Mouse (Mus musculus): ENCODE measurements around the gene Dock9. TPM values are rescaled to one million over a fixed set of nuclear protein-coding genes. Genes with fewer than 3 reads are reported as not detected.
A peak's percentile ranks its signal among the peaks of the same experiment; 100 is the strongest.

The Dock9 gene
- polyA plus RNA-seq, 1 experiment, result 36.0 TPM

DNA sequence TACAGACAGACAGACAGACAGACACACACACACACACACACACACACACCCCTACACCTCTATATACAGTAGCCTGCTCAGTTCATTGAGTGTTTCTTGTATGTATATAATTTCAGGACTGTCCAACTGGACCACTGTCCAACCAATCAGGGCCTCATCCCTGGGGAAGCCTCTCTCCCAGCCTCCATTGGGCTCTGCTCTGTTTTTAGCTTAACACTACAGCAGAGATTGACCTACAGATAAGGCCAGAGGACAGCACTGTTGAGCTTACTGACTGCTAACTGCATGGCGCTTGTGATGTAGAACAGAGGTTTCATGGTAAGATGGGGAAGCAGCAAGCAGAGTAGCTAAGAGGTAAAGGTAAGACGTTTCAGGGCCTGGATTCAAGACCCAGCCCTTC, 5.7 kb downstream of the Dock9 start:
- DNase-seq (ENCODE audit: low read depth), result no peak

DNA sequence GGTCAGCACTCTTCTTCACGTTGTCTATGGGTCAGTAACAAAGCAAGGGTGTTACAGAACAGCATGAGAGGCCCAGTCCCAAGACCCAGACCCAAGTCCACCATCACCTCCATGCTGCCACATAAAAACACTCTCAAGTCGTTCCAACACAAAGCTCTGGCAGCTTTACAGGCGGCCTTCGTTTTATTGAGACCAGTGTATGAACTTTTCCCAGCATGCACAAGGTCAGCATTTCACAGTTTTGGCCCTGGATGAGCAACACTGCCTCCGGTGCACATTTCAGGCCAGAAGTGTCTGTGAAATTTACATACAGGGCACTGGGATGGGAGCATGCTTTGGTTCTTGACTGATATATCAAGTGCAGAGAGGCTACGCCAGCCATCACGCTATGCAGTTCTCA, 6.5 kb downstream of the Dock9 start:
- no peak for DNase-seq (ENCODE audit: low read depth)

DNA sequence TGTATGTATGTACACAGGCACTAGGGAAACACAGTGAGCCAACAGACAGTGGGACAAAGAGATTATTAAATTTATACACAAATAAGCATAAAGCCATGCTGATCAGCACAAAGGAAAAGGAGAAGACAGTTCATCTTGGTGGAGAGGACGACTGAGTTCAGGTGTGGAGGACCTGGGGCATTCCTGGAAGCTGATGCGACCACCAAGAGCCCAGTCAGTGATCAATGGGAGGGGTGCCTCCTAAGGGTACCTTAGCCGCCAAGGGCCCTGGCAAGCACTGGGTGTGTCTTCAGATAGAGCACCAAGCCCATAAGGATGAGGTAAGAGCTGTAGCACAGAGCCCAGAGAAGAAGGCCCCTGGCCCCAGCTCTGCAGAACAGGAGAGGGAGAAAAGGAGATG, 8.4 kb downstream of the Dock9 start:
- DNase-seq (ENCODE audit: low read depth), result no peak

DNA sequence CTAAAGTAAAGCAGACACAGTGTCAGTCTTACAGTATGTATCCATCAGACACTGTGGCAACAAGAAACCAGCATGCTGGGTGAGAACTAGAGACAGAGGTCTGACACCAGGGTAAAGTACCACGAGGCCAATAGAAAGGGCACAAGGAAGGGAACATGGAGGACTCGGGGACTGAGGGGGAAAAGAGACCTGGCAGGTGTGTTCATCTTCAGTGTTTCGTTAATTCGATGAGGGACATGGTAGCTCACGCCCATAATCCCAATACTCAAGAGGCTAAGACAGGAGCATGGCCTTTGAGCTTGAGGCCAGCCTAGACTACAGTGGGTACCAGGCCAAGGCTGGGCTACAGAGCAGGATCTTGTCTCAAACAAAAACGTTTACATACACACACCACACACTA, 9.2 kb downstream of the Dock9 start:
- DNase-seq (ENCODE audit: low read depth), result no peak

DNA sequence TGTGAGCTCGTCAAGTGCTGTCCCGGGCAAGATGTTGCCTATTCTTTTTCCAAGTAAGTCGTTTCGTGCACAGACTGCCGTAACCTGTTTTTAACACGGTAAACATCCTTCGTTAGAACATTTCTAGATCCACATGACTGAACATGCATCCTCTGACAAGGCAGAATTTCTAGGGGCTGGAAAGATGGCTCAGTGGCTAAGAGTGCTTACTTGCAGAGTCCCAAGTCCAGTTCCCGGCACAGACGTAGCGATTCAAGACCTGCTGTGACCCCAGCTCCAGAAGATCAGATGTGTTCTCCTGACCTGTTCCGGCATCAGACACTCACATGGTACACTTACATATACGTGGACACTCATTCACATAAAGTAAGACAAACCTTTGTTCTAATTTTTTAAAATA, 10.2 kb downstream of the Dock9 start:
- DNase-seq (ENCODE audit: low read depth), result no peak

DNA sequence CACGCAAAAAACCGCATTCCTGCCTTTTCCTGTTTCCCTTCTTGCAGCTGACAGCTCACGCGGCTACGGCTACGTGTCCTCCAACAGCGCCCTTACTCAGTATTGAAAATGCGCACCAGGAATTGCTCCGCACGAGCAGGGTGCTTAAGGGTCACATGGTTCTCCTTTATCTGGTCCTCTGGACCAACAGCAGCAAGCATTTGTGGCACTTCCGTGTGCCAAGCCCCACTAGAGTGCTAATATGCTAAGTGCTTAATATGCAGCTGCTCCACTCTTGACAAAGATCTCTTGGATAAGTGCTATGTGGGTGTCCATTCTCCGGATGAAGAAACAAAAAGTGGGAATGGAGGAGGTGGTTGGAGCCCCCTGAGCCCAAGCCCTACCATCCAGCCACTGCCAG, 10.7 kb downstream of the Dock9 start:
- no peak for DNase-seq (ENCODE audit: low read depth)

DNA sequence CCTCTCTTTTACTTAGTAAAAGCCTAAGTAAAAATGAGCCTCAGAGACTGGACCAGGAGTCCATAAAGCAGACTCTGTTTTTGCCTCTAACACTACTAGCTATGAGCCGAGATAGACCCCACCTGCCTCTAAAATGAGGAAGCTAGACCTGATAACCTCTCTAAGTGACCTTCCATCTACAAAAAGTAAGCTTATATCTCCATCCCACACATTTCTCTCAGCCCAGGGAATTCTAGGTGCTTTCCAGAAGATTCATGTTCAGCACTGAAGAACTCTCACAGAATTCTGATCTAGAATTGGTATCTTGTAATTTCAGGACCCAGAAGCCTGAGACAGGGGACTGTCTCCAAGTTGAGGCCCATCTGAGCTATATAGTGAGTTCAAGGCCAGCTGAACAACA, 12.2 kb downstream of the Dock9 start:
- no peak for DNase-seq (ENCODE audit: low read depth)

DNA sequence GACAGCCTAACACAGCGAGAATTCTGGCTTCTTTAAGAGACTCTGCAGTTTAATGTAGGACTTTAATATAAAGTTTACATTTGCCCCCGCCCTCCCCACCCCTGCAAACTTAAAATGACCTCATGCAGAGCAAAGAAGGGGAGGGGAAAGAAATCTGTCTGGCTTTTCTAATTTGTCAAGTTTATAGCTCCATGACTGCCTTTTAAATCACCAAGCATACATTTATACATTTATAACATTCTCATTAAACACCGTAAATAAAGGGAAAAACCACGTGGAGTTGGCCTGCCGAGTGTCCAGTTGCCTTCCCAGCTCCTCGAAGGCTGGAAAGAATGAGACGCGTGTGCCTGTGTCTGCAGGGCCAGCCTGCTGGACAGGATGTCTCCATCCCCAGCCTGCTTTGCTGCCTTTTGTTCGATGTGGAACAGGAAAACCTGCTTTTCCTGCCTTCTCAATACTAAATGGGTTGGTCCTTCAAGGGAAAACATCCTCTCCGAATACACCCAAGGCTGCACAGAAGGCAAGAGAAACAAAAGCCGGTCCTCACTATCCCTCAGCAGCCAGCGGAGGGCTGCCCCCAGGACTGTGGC, 16.6 kb downstream of the Dock9 start:
- DNase-seq (ENCODE audit: low read depth), result no peak

DNA sequence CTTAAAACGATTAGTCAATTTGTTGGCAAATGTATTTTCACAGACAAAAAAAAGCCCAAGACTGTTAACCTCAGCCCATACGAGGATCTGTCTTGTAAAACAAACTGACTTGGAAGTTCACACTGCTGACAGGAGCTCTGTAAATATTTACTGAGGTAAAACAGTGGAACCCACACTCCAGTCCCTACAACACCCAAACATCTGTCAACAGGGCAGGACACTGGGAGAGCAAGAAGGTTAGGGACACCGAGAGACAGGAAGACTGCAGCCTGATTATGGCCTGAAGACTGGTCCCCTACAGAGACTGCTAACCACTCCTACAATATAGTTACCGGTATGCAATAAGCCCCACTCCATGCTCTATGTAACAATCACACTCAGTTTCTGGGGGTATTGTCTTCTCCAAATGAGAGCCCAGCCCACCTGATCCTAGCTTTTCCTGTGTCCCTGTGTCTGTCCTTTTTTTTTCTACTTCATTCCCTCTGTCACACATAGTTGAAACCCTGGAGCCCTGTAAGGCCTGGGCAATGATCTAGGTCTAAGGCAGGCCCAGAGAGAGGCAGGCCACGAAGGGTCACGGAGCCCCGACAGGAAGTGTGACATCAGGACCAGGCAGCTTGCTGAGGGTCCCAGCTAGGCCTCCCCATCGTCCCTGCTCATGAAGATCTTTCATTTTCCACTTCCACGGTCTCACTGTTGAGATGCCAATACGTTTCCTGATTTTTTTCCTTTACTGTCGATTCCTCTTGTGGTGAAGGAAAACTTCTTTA, 17.3 kb downstream of the Dock9 start:
- no peak for DNase-seq (ENCODE audit: low read depth)

DNA sequence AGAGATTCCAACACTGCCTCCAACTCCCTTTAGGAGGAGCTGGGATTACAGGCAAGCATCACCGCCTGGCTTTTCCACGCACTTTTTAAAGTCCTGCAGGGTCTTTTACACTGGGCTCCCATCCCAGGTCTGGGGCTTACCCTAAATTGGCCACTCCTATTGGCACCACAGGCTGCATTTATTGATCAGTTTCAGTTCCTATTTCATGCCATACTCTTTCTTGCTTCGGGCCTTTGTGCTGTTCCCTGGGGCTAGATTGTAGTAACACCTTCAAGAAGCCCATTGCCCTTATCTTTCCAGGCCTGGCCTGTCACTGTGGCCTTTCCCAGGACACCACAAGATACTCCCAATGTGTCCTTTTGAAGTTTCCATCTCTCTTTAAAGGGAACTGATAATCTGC, 18.0 kb downstream of the Dock9 start:
- DNase-seq (ENCODE audit: low read depth), result no peak

DNA sequence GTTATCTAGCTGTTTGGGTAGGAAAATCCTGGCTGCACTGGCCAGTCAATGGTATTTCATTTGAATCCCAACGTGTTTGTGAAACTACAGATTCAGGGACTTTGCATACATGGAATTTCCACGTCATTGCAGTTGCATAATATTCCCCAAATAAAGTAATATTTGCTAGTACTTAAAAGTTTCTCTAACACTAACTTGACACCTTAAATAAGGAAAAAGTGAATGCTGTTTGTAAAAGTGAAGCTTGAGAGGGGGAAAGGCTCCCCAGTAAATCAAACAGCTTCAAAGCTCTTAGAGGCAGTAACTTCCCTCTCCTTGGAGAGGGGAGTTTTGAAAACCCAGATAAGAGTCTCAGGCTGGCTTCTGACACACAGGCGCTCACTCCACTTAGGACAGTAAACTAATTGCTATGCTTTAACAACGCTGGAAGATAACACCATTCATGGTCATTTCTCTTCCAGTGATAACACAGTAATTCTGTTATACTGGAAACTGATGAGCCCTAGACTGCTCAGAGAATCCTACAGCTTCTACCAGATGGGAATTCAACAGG, 20.3 kb downstream of the Dock9 start:
- no peak for DNase-seq (ENCODE audit: low read depth)

DNA sequence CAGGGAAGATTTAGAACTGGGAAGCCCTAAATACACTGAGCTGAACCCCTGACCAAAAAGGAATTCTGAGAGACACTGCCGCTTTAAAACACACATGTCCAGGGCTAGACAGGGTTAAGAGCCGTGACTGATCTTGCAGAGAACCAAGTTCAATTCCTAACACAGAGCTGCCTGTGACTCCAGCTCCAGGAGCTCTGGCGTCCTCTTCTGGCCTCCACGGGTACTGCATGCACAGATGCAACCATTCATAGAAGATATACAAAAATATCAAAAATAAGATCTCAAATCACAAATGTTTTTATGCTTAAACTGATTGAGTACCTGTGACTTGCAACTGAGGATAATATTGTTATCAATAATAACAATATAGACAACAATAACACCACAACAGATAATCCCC, 20.9 kb downstream of the Dock9 start:
- DNase-seq (ENCODE audit: low read depth), result no peak

DNA sequence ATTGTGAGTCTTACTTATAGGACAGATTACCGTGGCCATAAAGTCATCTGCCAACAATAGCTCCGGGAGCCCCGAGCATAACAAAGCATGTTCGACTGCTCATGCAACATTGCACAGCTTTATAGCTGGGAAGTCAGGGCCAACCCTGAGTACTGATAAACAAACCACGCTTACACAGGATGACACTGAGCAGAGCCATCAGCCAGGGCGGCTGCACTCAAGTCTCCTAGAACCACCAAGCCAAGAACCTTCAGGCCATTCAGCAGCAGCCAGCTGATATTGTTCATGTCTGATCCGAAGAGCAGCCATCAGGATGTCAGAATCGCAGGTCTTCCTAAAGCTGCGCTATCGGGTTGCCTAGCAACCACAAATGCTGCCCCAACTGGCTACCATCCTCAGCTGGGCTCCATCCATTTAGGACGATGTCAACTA, 35.6 kb downstream of the Dock9 start:
- peak; percentile 75 for DNase-seq (ENCODE audit: low read depth)

DNA sequence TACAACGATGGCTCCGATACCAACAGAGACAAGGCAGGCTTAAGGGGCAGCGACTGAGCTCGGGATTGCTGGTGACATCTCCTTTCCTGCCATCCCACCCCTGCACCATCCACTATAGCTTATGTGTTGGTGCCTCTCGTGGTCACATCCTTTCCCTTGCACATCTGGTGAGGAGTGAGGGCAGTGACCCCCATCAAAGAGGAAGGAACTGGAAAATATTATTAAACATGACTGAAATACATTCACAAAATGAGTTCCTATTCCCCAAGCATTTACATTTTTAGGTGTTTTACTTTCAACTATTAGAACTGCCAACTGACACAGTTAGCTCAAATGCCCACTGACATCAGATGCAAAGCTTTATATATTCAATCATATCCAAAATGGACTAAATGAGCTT, 37.2 kb downstream of the Dock9 start:
- DNase-seq (ENCODE audit: low read depth), result no peak

DNA sequence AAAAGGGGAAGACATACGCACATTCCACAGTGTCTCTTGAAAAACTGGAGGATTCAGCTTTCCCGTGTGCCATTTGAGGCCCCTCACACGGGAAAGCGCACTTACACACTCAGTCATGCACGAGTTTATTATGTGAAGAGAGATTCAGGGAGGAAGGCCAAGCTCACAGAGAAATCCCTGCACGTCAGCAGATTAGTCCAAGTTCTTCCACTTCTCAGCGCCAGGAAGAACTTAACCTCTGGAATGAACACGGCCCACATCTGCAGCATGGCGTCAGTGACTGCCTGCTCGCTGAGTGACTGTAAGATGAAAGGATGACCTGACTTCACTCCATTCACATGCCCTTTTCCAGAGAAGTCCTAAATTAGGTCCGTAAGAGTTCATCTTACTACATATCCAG, 43.5 kb downstream of the Dock9 start:
- DNase-seq (ENCODE audit: low read depth), result no peak

DNA sequence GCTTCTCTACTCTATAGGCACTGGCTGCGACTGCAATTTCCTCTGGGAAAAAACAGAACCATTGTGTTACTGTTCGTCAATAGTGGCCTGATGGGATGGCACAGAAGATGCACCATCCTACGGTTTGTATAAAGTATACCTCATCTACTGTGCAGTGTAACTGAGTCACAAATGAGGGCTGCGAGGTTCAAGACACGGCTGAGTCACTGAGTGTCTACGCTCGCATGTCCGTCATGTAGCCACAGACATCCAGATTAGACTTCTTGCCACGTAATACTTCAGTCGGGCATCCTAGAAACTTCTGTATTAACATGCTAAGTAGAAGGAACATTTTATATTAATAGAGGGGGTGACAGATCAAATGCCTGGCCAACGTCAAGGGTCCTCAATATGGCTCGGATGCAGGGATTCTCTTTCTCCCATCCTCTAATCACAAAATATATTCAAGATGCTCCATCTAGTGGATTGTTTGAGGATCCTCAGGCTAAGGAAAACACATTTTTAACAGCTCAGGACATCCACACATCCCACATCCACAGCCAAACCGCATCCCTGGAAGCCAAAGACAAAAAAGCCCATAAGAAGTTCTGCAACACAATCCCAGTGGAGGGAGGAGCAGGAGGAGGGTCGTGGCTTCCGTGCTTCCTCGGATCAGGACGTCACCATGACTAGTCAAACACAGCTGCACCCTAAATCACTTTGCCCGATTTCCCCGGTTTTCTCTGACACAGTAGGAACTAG, 44.8 kb downstream of the Dock9 start:
- DNase-seq (ENCODE audit: low read depth), result no peak

DNA sequence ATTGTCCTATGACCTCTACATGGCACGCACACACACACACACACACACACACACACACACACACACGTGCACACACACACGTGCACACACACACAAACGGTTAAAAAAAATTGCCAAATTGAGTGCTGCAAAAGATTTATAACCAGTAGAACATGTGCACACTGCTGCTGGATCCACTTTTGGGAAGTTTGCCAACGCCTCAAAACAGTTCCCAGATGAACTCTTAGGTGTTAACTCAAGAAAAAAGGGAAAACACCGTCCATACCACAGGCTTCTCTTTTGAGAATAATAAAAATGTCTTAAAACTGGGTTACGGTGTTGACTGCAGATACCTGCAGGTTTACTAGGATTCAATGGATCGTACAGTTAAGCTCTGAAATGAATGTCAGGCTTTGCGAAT, 48.0 kb downstream of the Dock9 start:
- DNase-seq (ENCODE audit: low read depth), result no peak

DNA sequence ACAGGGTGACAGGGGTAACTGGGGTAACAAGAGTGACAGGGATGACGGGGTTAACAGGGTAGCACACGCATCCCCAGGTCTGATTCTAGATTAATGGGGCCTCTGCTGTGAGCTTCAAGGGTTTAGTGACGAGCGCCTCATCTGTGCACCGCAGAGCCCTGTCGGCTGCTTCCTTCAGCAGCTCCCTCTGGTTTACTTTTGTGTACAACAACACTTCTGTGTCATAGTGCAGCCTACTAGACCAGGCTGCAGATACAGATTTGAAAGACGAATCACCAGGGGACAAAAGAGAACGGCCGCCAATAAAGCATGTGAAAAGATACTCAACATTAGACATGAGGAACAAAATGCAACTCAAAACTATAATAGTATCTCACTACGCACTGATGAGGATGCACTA, 48.6 kb downstream of the Dock9 start:
- DNase-seq (ENCODE audit: low read depth), result no peak

DNA sequence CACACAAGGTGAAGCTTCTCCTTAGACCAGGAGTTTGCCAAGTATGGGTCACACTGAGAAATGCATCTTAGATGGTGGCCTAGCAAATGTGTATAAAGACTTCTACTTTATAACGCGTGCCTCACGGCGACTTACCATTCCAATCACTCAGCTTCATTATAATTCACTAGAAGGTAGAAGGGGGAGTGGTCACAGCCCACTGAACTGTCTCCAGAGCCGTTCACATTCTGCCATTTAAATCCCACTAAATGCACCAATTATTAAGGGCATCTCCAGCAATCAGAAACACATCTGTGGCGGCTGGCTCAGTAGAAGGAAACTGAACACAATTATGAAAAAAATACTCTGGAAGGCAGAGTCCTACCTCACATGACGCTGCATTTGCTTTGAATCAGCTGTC, 50.3 kb downstream of the Dock9 start:
- no peak for DNase-seq (ENCODE audit: low read depth)

DNA sequence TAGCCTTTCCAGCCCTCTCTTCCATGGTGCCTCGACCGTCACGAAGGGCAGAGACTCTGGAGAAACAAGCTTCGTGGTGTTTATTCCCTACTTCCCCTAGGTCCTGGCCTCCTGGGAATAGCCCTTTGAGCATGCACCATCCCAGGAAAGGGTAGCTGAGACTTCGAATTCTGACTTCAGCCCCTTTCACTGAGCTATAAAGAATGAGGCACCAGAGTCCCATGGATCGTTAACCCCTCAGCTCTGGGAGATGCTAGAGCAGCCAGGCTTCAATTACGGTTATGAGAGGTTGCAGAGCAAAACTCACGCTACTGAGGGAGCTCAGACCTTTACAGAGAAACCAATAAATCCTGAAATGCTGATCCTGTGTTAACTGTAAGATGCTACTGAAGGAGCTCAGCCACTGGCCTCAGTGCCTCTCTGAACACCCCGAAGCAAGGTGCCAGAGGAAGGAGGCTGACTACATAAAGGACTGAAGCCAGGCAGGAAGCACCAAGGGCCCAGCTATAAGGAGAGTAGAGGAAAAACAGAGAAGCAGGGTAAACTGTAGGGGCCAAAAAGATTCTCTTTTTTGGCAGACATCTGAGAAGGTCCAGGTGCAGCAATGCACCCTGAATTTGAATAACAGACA, 53.7 kb downstream of the Dock9 start:
- no peak for DNase-seq (ENCODE audit: low read depth)

DNA sequence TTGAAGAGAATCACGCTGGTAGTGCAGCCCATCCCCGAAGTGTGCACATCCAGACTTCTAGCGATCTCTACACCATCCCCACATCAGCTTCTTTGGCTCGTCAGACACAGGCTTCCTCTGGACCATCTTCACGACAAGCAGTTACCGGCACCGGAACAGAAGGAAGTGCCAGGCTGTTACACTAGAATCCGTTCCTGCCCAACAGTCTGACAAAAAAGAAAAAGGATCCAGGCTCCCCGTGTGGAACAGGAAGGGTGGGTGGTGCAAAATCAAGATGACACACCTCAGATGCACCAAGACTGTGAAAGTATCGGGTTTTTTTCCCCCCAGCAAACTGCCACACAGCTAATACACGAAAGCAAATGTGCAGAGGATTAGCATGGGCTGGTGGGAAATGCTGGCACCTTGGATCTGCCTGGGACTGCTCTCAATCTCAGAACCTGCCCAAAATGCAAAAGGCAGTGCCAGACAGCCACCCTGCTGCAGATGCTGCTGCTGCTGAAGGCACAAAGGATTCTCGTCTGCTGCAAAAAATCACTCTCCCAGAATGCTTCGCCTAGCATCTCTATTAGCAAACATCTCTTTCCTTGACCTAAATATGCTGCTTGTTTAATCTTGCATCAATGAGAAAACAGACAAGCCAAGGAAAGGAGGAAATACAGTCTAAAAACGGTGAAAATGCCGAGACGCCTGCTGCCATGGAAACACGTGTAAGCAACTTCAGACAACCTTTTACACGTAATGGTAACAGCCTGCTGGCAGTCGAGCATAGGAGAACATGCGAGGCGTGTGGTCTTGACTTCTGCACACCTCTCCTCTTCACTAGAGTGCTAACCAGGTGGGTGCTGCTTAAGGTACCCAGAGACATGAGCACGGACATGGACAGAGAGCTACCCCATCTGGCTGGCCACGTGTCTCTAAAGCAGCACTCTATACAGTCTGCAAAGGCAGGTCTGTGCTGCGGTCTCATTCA, 58.9 kb downstream of the Dock9 start:
- DNase-seq (ENCODE audit: low read depth), result no peak

Measured in gonadal fat pad, adult 2 months (tissue).